26 mouse cellular contexts compared by ENCODE assay signal in genomic region chr13:114832761-114833160, GRCm38 (mm10). TPM values are rescaled to one million over a fixed set of nuclear protein-coding genes. Genes with fewer than 3 reads are reported as not detected.
DNase-seq lines count a peak whose midpoint lies in the region; ATAC-seq and TF ChIP-seq lines count a peak whose summit lies in the region.
"Had no signal": no experiment of that assay in that cellular context is flagged by ENCODE, and none has a peak within 500 bp of the region (broad histone marks: within the 10 kb centered on the region; RNA-seq: fewer than 3 reads in every experiment).

No protein-coding gene starts in this region.

- no peak overlapping the region for H3K9ac ChIP-seq in heart, adult 2 months (ENCODE audit: low read depth, low read length)
- no peak overlapping the region for H3K9ac ChIP-seq in heart, embryonic 12.5 days
- H3K9ac ChIP-seq in stomach, embryonic 16.5 days (ENCODE audit: low read length) = no peak overlapping the region
- H3K9ac ChIP-seq in stomach, postnatal 0 days (ENCODE audit: low read length) = no peak overlapping the region
- H3K9ac ChIP-seq: embryonic facial prominence, embryonic 12.5 days; limb, embryonic 15.5 days; liver, embryonic 13.5 days; midbrain, embryonic 12.5 days; neural tube, embryonic 13.5 days had no signal

- no peak for TF ChIP-seq POLR2A in heart, adult 2 months (IDR thresholded peaks at IDR 0.05; ENCODE audit: insufficient read depth, low read depth, low read length)

- peaks cover 5% of the 10 kb centered on the region for H3K4me1 ChIP-seq in heart, adult 2 months (ENCODE audit: control insufficient read depth, insufficient read depth, low read length)
- H3K4me1 ChIP-seq in heart, embryonic 12.5 days (replicated peaks) = no peaks in the 10 kb centered on the region
- 0 out of 2 replicates have a peak, but pooled peaks cover 2% of the 10 kb centered on the region for H3K4me1 ChIP-seq in stomach, embryonic 16.5 days (ENCODE audit: control insufficient read depth, insufficient read depth, low read length)
- no peaks in the 10 kb centered on the region for H3K4me1 ChIP-seq in stomach, postnatal 0 days (replicated peaks; ENCODE audit: control insufficient read depth, insufficient read depth)
- H3K4me1 ChIP-seq: embryonic facial prominence, embryonic 12.5 days; hindbrain, embryonic 10.5 days; limb, embryonic 10.5 days; limb, embryonic 15.5 days had no signal

- 71% methylated on average over 5 of the region's 5 CpGs for WGBS in heart, adult 2 months
- 67% methylated on average over 5 of the region's 5 CpGs for WGBS in heart, embryonic 12.5 days
- 49% methylated on average over 5 of the region's 5 CpGs for WGBS in stomach, embryonic 16.5 days
- WGBS in stomach, postnatal 0 days = 50% methylated on average over 5 of the region's 5 CpGs

- no peak overlapping the region for H3K4me3 ChIP-seq in heart, adult 2 months
- H3K4me3 ChIP-seq in heart, embryonic 12.5 days = no peak overlapping the region
- no peak overlapping the region for H3K4me3 ChIP-seq in stomach, embryonic 16.5 days (replicated peaks; ENCODE audit: low read length)
- no peak overlapping the region for H3K4me3 ChIP-seq in stomach, postnatal 0 days (ENCODE audit: low read depth, low read length)
- H3K4me3 ChIP-seq: embryonic facial prominence, embryonic 12.5 days; hindbrain, embryonic 10.5 days; limb, embryonic 10.5 days; limb, embryonic 15.5 days; liver, embryonic 13.5 days; midbrain, embryonic 12.5 days; myocyte; neural tube, embryonic 13.5 days had no signal

- intact Hi-C loops in heart, adult 2 months (cut with DNase I) = loop anchor here (5.0 kb wide), 1 partner anchor 400 kb away; no protein-coding TSS in a partner anchor

- no peaks in the 10 kb centered on the region for H3K9me3 ChIP-seq in heart, embryonic 12.5 days (replicated peaks)
- no peaks in the 10 kb centered on the region for H3K9me3 ChIP-seq in stomach, embryonic 16.5 days (replicated peaks; ENCODE audit: control insufficient read depth, low read length)
- H3K9me3 ChIP-seq in stomach, postnatal 0 days (ENCODE audit: control insufficient read depth, low read length) = no peaks in the 10 kb centered on the region
- H3K9me3 ChIP-seq: embryonic facial prominence, embryonic 12.5 days; G1E; hindbrain, embryonic 10.5 days; limb, embryonic 10.5 days; limb, embryonic 15.5 days; liver, embryonic 13.5 days; midbrain, embryonic 12.5 days; neural tube, embryonic 13.5 days had no signal

- no peak overlapping the region for H3K4me2 ChIP-seq in heart, embryonic 12.5 days
- no peak overlapping the region for H3K4me2 ChIP-seq in stomach, embryonic 16.5 days (ENCODE audit: low read depth, low read length)
- H3K4me2 ChIP-seq in stomach, postnatal 0 days (replicated peaks; ENCODE audit: low read depth) = no peak overlapping the region
- H3K4me2 ChIP-seq: embryonic facial prominence, embryonic 12.5 days; limb, embryonic 15.5 days; liver, embryonic 13.5 days; midbrain, embryonic 12.5 days; neural tube, embryonic 13.5 days had no signal

- H3K36me3 ChIP-seq in heart, adult 2 months (ENCODE audit: control insufficient read depth, insufficient read depth, low read length) = peaks cover 14% of the 10 kb centered on the region
- peaks cover 31% of the 10 kb centered on the region for H3K36me3 ChIP-seq in heart, embryonic 12.5 days
- H3K36me3 ChIP-seq in stomach, embryonic 16.5 days (ENCODE audit: control insufficient read depth, insufficient read depth, low read length) = peaks cover 10% of the 10 kb centered on the region; the same call in 1 of the 2 replicates
- H3K36me3 ChIP-seq in stomach, postnatal 0 days (ENCODE audit: control insufficient read depth, insufficient read depth, low read length) = 0 out of 2 replicates have a peak, but pooled peaks cover 4% of the 10 kb centered on the region

- no peak for TF ChIP-seq EP300 in heart, adult 2 months (IDR thresholded peaks at IDR 0.05; ENCODE audit: insufficient read depth, low read depth, low read length)
- TF ChIP-seq EP300 in stomach, postnatal 0 days (optimal IDR thresholded peaks at IDR 0.05) = no peak

- H3K79me2 ChIP-seq in heart, adult 2 months (replicated peaks; ENCODE audit: control insufficient read depth, insufficient read depth, low read length) = no peaks in the 10 kb centered on the region

- TF ChIP-seq CTCF in heart, adult 2 months (IDR thresholded peaks at IDR 0.05) = no peak
- TF ChIP-seq CTCF in stomach, postnatal 0 days (IDR thresholded peaks at IDR 0.05; ENCODE audit: low read depth) = no peak

- H3K27ac ChIP-seq in heart, adult 2 months = peak overlapping the region; percentile 64
- H3K27ac ChIP-seq in heart, embryonic 12.5 days (ENCODE audit: poor library complexity, severe bottlenecking) = no peak overlapping the region
- H3K27ac ChIP-seq in stomach, embryonic 16.5 days (ENCODE audit: low read length) = peak overlapping the region; percentile 5; the same call in 1 of the 2 replicates
- H3K27ac ChIP-seq in stomach, postnatal 0 days (replicated peaks) = no peak overlapping the region
- H3K27ac ChIP-seq: embryonic facial prominence, embryonic 12.5 days; hindbrain, embryonic 10.5 days; limb, embryonic 10.5 days; limb, embryonic 15.5 days; liver, embryonic 13.5 days; midbrain, embryonic 12.5 days; neural tube, embryonic 13.5 days had no signal

- ATAC-seq in heart, embryonic 12.5 days (ENCODE audit: insufficient number of reproducible peaks, low FRiP score) = no peak
- no peak for ATAC-seq in stomach, embryonic 16.5 days (ENCODE audit: insufficient read depth, low FRiP score)
- ATAC-seq in stomach, postnatal 0 days (ENCODE audit: low FRiP score, low TSS enrichment) = no peak
- peak; percentile 42 for ATAC-seq in inflammation-experienced regulatory T-cells, adult 6 months
- ATAC-seq: hindbrain, embryonic 16.5 days had no signal

- no peaks in the 10 kb centered on the region for H3K27me3 ChIP-seq in heart, adult 2 months (ENCODE audit: control insufficient read depth, insufficient read depth, low read length)
- H3K27me3 ChIP-seq in heart, embryonic 12.5 days (replicated peaks) = no peaks in the 10 kb centered on the region
- H3K27me3 ChIP-seq in stomach, embryonic 16.5 days (ENCODE audit: control insufficient read depth, insufficient read depth, low read length) = no peaks in the 10 kb centered on the region
- no peaks in the 10 kb centered on the region for H3K27me3 ChIP-seq in stomach, postnatal 0 days (ENCODE audit: control insufficient read depth, insufficient read depth, low read length)
- H3K27me3 ChIP-seq: embryonic facial prominence, embryonic 12.5 days; limb, embryonic 15.5 days; liver, embryonic 13.5 days; midbrain, embryonic 12.5 days; neural tube, embryonic 13.5 days had no signal

- no peak for DNase-seq in heart, adult 2 months
- no peak for DNase-seq in stomach, postnatal 0 days (ENCODE audit: low spot score)
- no peak for DNase-seq in yolk sac, embryonic 10.5 days (ENCODE audit: low spot score)
- DNase-seq in cerebellum, adult 11 months = no peak
- DNase-seq: adrenal gland, postnatal 10 days; cerebellum, adult 9-10 months; cerebellum, postnatal 36 days; embryo, embryonic 11 days; heart, postnatal 14 days; kidney, adult 9 months; kidney, postnatal 10 days; layer of hippocampus, postnatal 36 days; liver, embryonic 13.5 days; thymus, postnatal 14 days had no signal

RNA-seq across cellular contexts. Expression of gene Mocs2, which starts 14.7 kb away (rescaled TPM):
- total RNA-seq in heart, adult 2 months (2021) = 10 to 100 TPM; 30.6 to 32.5 TPM
- polyA plus RNA-seq in heart, adult 2 months (2012; rRNA removed) = 17.1 and 32.7 TPM in 2 replicates
- 51.7 and 56.8 TPM in 2 replicates for polyA plus RNA-seq in heart, embryonic 12.5 days (2016; fragmentation: Nextera tagmentation; extraction: Ambion mirVana)
- 98.5 and 103 TPM in 2 replicates for polyA plus RNA-seq in stomach, embryonic 16.5 days (2015; fragmentation: Nextera tagmentation; extraction: Ambion mirVana)
- polyA plus RNA-seq in stomach, postnatal 0 days (2015; fragmentation: Nextera tagmentation; extraction: Ambion mirVana) = 105 and 109 TPM in 2 replicates
- 10 to 100 TPM; 44.0 to 53.5 (median 46.1) TPM for polyA plus RNA-seq in inflammation-experienced regulatory T-cells, adult 6 months (2017; shearing (Covaris generic))

Comparison
In these comparisons a context has a peak if more than half of its experiments do, and no peak if none do; other contexts are left out.
1. H3K27ac ChIP-seq: peak in heart, adult 2 months (single experiment) and stomach, embryonic 16.5 days (single experiment); none in heart, embryonic 12.5 days (single experiment) and stomach, postnatal 0 days (single experiment).